Mouse (Mus musculus) MEL (cell line): ENCODE measurements around the gene Pfkm. TPM values are rescaled to one million over a fixed set of nuclear protein-coding genes. Genes with fewer than 3 reads are reported as not detected.

Experiments used
- DNase-seq: peaks from one replicate; pipeline ENCODE4 v3.0.0; 2011; ENCODE audit warnings: low read depth, low spot score
- H3K27ac ChIP-seq: 2 replicates; pipeline ENCODE4 v1.5.1; 2012; ENCODE audit warnings: low read depth, mild to moderate bottlenecking, control low read depth, low read length, moderate library complexity; ENCODE audit not compliant: control insufficient read depth
- H3K27me3 ChIP-seq, 2 experiments: fragments of 150-350 bp in 1 of 2; sonication (generic) in 1 of 2; 2 replicates each; pipeline ENCODE4 v1.6.1; 2012; ENCODE audit warnings: low read length in 2 of 2, mild to moderate bottlenecking in 2 of 2, improper control_type of control experiment in 1 of 2, moderate library complexity in 1 of 2; ENCODE audit not compliant: insufficient read depth in 2 of 2, control insufficient read depth in 1 of 2
- H3K36me3 ChIP-seq, 2 experiments: 2 replicates each; pipeline ENCODE4 v1.6.1; 2012 to 2014; ENCODE audit warnings: low read length in 2 of 2, improper control_type of control experiment in 1 of 2, inconsistent platforms in 1 of 2, mild to moderate bottlenecking in 1 of 2; ENCODE audit not compliant: insufficient read depth in 2 of 2, control insufficient read depth in 1 of 2
- H3K4me1 ChIP-seq, 2 experiments: fragments of 150-350 bp in 1 of 2; sonication (generic) in 1 of 2; 2 replicates each; pipeline ENCODE4 v1.6.1; 2012; ENCODE audit warnings: low read length in 2 of 2, improper control_type of control experiment in 1 of 2, mild to moderate bottlenecking in 1 of 2; ENCODE audit not compliant: insufficient read depth in 2 of 2, control insufficient read depth in 1 of 2
- H3K4me3 ChIP-seq, 2 experiments: fragments of 150-350 bp in 1 of 2; sonication (generic) in 1 of 2; 2 replicates each; pipeline ENCODE4 v1.5.1; 2012; ENCODE audit warnings: low read depth in 2 of 2, low read length in 2 of 2, mild to moderate bottlenecking in 2 of 2, moderate library complexity in 2 of 2, control low read depth in 1 of 2, improper control_type of control experiment in 1 of 2; ENCODE audit not compliant: control insufficient read depth in 1 of 2, insufficient read depth in 1 of 2
- H3K79me2 ChIP-seq: 2 replicates; pipeline ENCODE4 v1.6.1; 2012; ENCODE audit warnings: mild to moderate bottlenecking, low read length, moderate library complexity; ENCODE audit not compliant: control insufficient read depth, poor library complexity, insufficient read depth
- H3K9ac ChIP-seq: 2 replicates; pipeline ENCODE4 v1.6.1; 2012; ENCODE audit warnings: low read depth, mild to moderate bottlenecking, control low read depth, low read length, moderate library complexity; ENCODE audit not compliant: control insufficient read depth, poor library complexity, severe bottlenecking
- H3K9me3 ChIP-seq: fragments of 150-350 bp; sonication (generic); replicated peaks from 2 replicates; pipeline ENCODE4 v1.6.1; 2012; ENCODE audit warnings: mild to moderate bottlenecking, low read length, improper control_type of control experiment, moderate library complexity; ENCODE audit not compliant: insufficient read depth
- CHD1 ChIP-seq: IDR thresholded peaks from 2 replicates; pipeline ENCODE4 v1.6.1; 2012; ENCODE audit warnings: low read depth, mild to moderate bottlenecking, inconsistent platforms, low read length, improper control_type of control experiment
- CHD2 ChIP-seq: IDR thresholded peaks from 2 replicates; pipeline ENCODE4 v1.6.1; 2011; ENCODE audit warnings: low read length, improper control_type of control experiment
- ELF1 ChIP-seq: IDR thresholded peaks from 2 replicates; pipeline ENCODE4 v1.6.1; 2014; ENCODE audit warnings: low read depth, mild to moderate bottlenecking, inconsistent platforms, low read length, improper control_type of control experiment, moderate library complexity
- ETS1 ChIP-seq: IDR thresholded peaks from 2 replicates; pipeline ENCODE4 v1.6.1; 2012; ENCODE audit warnings: low read depth, mild to moderate bottlenecking, inconsistent platforms, low read length, improper control_type of control experiment, moderate library complexity
- JUND ChIP-seq: IDR thresholded peaks from 2 replicates; pipeline ENCODE4 v1.6.1; 2011; ENCODE audit warnings: low read depth, mild to moderate bottlenecking, improper control_type of control experiment, low read length
- KAT2A ChIP-seq: conservative IDR thresholded peaks from 2 replicates; pipeline ENCODE4 v1.6.1; 2012; ENCODE audit warnings: low read depth, low read length, improper control_type of control experiment, inconsistent platforms
- MAX ChIP-seq: IDR thresholded peaks from 2 replicates; pipeline ENCODE4 v1.6.1; 2011; ENCODE audit warnings: low read length, improper control_type of control experiment
- MEF2A ChIP-seq: IDR thresholded peaks from 2 replicates; pipeline ENCODE4 v1.6.1; 2014; ENCODE audit warnings: low read depth, mild to moderate bottlenecking, inconsistent platforms, low read length, improper control_type of control experiment; ENCODE audit not compliant: poor library complexity, insufficient replicate concordance, severe bottlenecking; ENCODE audit errors: extremely low read depth
- MXI1 ChIP-seq: IDR thresholded peaks from 2 replicates; pipeline ENCODE4 v1.6.1; 2011; ENCODE audit warnings: mild to moderate bottlenecking, low read depth, low read length, improper control_type of control experiment
- MYB ChIP-seq: IDR thresholded peaks from 2 replicates; pipeline ENCODE4 v1.6.1; 2011; ENCODE audit warnings: mild to moderate bottlenecking, low read depth, low read length, improper control_type of control experiment
- NELFE ChIP-seq: IDR thresholded peaks from 2 replicates; pipeline ENCODE4 v1.6.1; 2011; ENCODE audit warnings: low read depth, low read length, improper control_type of control experiment
- NRF1 ChIP-seq: IDR thresholded peaks from 2 replicates; pipeline ENCODE4 v1.6.1; 2014; ENCODE audit warnings: low read depth, mild to moderate bottlenecking, inconsistent platforms, low read length, improper control_type of control experiment, moderate library complexity; ENCODE audit not compliant: poor library complexity, insufficient read depth, severe bottlenecking
- POLR2AphosphoS2 ChIP-seq: IDR thresholded peaks from 2 replicates; pipeline ENCODE4 v1.6.1; 2011; ENCODE audit warnings: low read length, improper control_type of control experiment
- POLR2AphosphoS5 ChIP-seq: IDR thresholded peaks from 2 replicates; pipeline ENCODE4 v1.6.1; 2012; ENCODE audit warnings: low read depth, borderline replicate concordance, mild to moderate bottlenecking, inconsistent platforms, low read length, moderate library complexity, mixed read lengths
- SIN3A ChIP-seq: IDR thresholded peaks from 2 replicates; pipeline ENCODE4 v1.6.1; 2012; ENCODE audit warnings: low read length, improper control_type of control experiment, inconsistent platforms
- SMC3 ChIP-seq: IDR thresholded peaks from 2 replicates; pipeline ENCODE4 v1.6.1; 2011; ENCODE audit warnings: low read depth, low read length, improper control_type of control experiment
- TCF12 ChIP-seq: IDR thresholded peaks from 2 replicates; pipeline ENCODE4 v1.6.1; 2014; ENCODE audit warnings: low read depth, mild to moderate bottlenecking, inconsistent platforms, low read length, improper control_type of control experiment, moderate library complexity
- ZC3H11A ChIP-seq: IDR thresholded peaks from 2 replicates; pipeline ENCODE4 v1.6.1; 2012; ENCODE audit warnings: low read depth, mild to moderate bottlenecking, inconsistent platforms, low read length, improper control_type of control experiment
- ZNF384 ChIP-seq: IDR thresholded peaks from 2 replicates; pipeline ENCODE4 v1.6.1; 2012; ENCODE audit warnings: low read depth, mild to moderate bottlenecking, inconsistent platforms, low read length, improper control_type of control experiment
- polyA plus RNA-seq, 2 experiments: library from polyadenylated mRNA; stranded (reverse) in 1 of 2; unstranded in 1 of 2; fragments of >175 nt in 1 of 2; fragments of >200 nt in 1 of 2; gene quantifications; 2 replicates each; pipeline versions ENCODE4 v1.2.1 to v1.2.4; 2012; ENCODE audit warnings: low replicate concordance in 2 of 2, low read depth in 1 of 2; ENCODE audit not compliant: insufficient read length in 2 of 2, insufficient read depth in 1 of 2, missing spikeins in 1 of 2
- total RNA-seq: library from RNA; depleted of rRNA; stranded (reverse); fragments of 300-350 nt; gene quantifications from 2 replicates; pipeline ENCODE4 v1.2.3, GENCODE M21; 2012

Gene Pfkm
- total and polyA plus RNA-seq, 3 experiments: 125 to 150 TPM; not detected in 1

GRCm38 (mm10) chr15:98093121-98094011, 977 bp downstream of the Pfkm start, which contains the start of gene Senp1 (continued):
- no peak for TF ChIP-seq MEF2A
- TF ChIP-seq CHD1: no peak
- peak; percentile 77 for TF ChIP-seq CHD2
- TF ChIP-seq SIN3A: peak; percentile 96
- peak; percentile 46; the same call in 1 of the 2 replicates for TF ChIP-seq ZNF384

- Histone ChIP-seq H3K4me3 (no peak overlapping the region), H3K36me3 (peaks cover 13 to 26% of the 10 kb centered on the region in 2 experiments), H3K4me1 (peaks cover 15% of the 10 kb centered on the region in 2 experiments), H3K9me3 (no peaks in the 10 kb centered on the region), H3K9ac (no peak overlapping the region), H3K79me2 (peaks cover 41% of the 10 kb centered on the region), H3K27me3 (no peaks in the 10 kb centered on the region), H3K27ac (no peak overlapping the region)
- TF ChIP-seq JUND: no peak
- no peak for TF ChIP-seq ZC3H11A
- TF ChIP-seq POLR2AphosphoS5: no peak
- no peak for TF ChIP-seq POLR2AphosphoS2
- no peak for TF ChIP-seq MAX
- no peak for TF ChIP-seq TCF12
- no peak for TF ChIP-seq KAT2A
- no peak for TF ChIP-seq ETS1
- no peak for TF ChIP-seq CHD1
- TF ChIP-seq SMC3: no peak
- TF ChIP-seq NRF1: no peak
- TF ChIP-seq ELF1: no peak
- TF ChIP-seq MYB: no peak
- TF ChIP-seq NELFE: no peak
- no peak for TF ChIP-seq MXI1
- no peak for DNase-seq
Measured at GRCm38 (mm10) chr15:98094905-98095304, 2.5 kb downstream of the Pfkm start.
